Mouse (Mus musculus) midbrain, embryonic 15.5 days (tissue): Measurements from ENCODE around the gene Bcdin3d. TPM values are rescaled to one million over a fixed set of nuclear protein-coding genes. Genes with fewer than 3 reads are reported as not detected.

Experiments
- ATAC-seq: fragments of 200-750 bp; cut with Nextera tagmentation; replicated peaks from 2 replicates; pipeline ENCODE4 v1.8.0; 2017; ENCODE audit warnings: moderate TSS enrichment
- H3K27ac ChIP-seq: fragments of 300-500 bp; sonication (generic); 2 replicates; pipeline ENCODE4 v1.5.1; 2015; ENCODE audit warnings: mild to moderate bottlenecking, inconsistent platforms
- H3K27me3 ChIP-seq: fragments of 300-500 bp; sonication (generic); replicated peaks from 2 replicates; pipeline ENCODE4 v1.6.1; 2015; ENCODE audit warnings: inconsistent platforms
- H3K36me3 ChIP-seq: fragments of 300-500 bp; sonication (generic); replicated peaks from 2 replicates; pipeline ENCODE4 v1.6.1; 2015; ENCODE audit warnings: inconsistent platforms
- H3K4me1 ChIP-seq: fragments of 300-500 bp; sonication (generic); 2 replicates; pipeline ENCODE4 v1.6.1; 2015; ENCODE audit warnings: inconsistent platforms
- H3K4me2 ChIP-seq: fragments of 300-500 bp; sonication (generic); 2 replicates; pipeline ENCODE4 v1.6.1; 2015; ENCODE audit warnings: inconsistent platforms, mild to moderate bottlenecking, moderate library complexity
- H3K4me3 ChIP-seq: fragments of 300-500 bp; sonication (generic); 2 replicates; pipeline ENCODE4 v1.5.1; 2015; ENCODE audit warnings: mild to moderate bottlenecking, inconsistent platforms
- H3K9ac ChIP-seq: fragments of 300-500 bp; sonication (generic); 2 replicates; pipeline ENCODE4 v1.6.1; 2015; ENCODE audit warnings: mild to moderate bottlenecking, inconsistent platforms
- H3K9me3 ChIP-seq: fragments of 300-500 bp; sonication (generic); 2 replicates; pipeline ENCODE4 v1.6.1; 2016; ENCODE audit warnings: inconsistent platforms
- WGBS: fragments of 180-500 bp; shearing (Covaris S2); methylation state at CpG from one replicate; pipeline ENCODE4 v1.1.7; 2015; ENCODE audit warnings: mixed read lengths; 5-methylcytosine and 5-hydroxymethylcytosine counted together
- polyA plus RNA-seq: library from polyadenylated mRNA; unstranded; fragments of >200 nt; fragmentation: Nextera tagmentation; extraction: Ambion mirVana; gene quantifications from 2 replicates; pipeline ENCODE4 v1.2.1, GENCODE M21; 2015

Bcdin3d gene
- polyA plus RNA-seq, 1 experiment from 2014 or later = 23.0 TPM

DNA sequence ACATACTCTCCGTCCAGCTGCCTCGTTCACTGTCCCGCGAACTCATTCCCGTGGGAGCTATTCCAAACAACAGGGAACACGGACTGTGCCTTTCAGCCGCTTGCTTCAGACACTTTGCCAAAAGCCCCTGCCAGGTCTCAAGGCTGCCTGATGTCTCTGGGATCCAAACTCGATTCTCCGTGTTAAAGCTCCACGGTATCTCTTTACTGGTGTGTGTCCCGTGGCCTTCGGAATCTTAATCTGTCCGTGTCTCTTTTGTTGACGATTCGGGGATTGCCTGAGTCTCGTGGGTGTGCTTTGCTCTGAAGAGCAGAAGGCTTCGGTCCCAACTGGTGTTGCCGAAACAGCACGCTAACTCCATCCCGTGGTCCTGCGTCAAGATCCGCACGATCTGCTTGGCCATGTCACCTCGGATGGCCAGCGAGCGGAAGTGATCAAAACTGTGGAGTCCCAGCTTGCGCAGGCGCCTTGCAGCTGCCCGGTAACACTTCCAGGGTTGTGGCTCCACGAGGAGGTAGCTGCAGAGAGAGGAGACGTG, 4.2 kb downstream of the Bcdin3d start:
- H3K9me3 ChIP-seq = no peaks in the 10 kb centered on the region
- peak overlapping the region; percentile 13; the same call in 1 of the 2 replicates for H3K27ac ChIP-seq
- H3K9ac ChIP-seq = no peak overlapping the region
- H3K4me3 ChIP-seq = no peak overlapping the region
- ATAC-seq = no peak
- 91% methylated on average over 31 of the region's 31 CpGs for WGBS
- H3K4me1 ChIP-seq = peaks cover 21% of the 10 kb centered on the region
- H3K4me2 ChIP-seq = no peak overlapping the region
- H3K36me3 ChIP-seq = no peaks in the 10 kb centered on the region
- H3K27me3 ChIP-seq = no peaks in the 10 kb centered on the region

DNA sequence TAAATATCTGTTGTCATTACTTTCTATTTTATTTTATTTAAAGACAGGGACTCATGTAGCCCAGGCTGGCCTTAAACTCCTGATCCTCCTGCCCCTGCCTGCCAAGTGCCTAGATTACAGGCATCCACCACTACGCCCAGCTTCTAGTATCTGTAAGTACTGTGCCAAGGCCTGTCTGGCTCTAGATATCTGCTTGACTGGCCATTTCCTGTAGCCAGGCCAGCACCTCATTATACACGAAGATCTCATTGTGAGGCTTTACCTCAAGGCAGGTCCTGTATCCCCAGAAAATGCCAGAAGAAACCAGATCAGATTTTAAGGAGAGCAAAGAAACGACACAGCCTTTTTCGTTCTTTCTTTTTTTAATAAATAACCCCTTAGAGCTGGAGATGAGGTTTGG, 4.8 kb downstream of the Bcdin3d start:
- Histone ChIP-seq H3K4me1 (peaks cover 18% of the 10 kb centered on the region), H3K27me3 (no peaks in the 10 kb centered on the region), H3K36me3 (no peaks in the 10 kb centered on the region), H3K4me3 (no peak overlapping the region), H3K9ac (no peak overlapping the region), H3K27ac (no peak overlapping the region), H3K9me3 (no peaks in the 10 kb centered on the region), H3K4me2 (no peak overlapping the region)
- WGBS = 97% methylated on average over 4 of the region's 4 CpGs
- ATAC-seq = no peak

DNA sequence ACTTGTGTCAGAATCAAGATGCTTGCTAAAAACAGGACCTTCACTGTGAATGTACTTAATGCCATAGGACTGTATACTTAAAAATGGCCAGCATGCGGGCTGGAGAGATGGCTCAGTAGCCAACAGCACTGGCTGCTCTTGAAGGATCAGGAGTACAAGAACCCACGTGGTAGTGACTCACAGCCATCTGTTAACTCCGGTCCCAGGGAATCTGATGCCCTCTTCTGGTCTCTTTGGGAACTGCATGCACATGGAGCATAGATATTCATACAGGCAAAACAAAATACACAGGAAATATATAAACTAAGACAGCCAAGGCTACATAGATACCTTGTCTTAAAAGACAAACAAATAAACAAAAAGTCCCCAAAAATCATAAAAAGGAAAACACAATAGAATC, 5.5 kb downstream of the Bcdin3d start:
- Histone ChIP-seq H3K36me3 (no peaks in the 10 kb centered on the region), H3K9ac (no peak overlapping the region), H3K4me1 (peaks cover 16% of the 10 kb centered on the region), H3K27me3 (no peaks in the 10 kb centered on the region), H3K4me2 (no peak overlapping the region), H3K4me3 (no peak overlapping the region), H3K9me3 (no peaks in the 10 kb centered on the region), H3K27ac (no peak overlapping the region)
- ATAC-seq = no peak
- WGBS = 42% methylated on average over 3 of the region's 3 CpGs

DNA sequence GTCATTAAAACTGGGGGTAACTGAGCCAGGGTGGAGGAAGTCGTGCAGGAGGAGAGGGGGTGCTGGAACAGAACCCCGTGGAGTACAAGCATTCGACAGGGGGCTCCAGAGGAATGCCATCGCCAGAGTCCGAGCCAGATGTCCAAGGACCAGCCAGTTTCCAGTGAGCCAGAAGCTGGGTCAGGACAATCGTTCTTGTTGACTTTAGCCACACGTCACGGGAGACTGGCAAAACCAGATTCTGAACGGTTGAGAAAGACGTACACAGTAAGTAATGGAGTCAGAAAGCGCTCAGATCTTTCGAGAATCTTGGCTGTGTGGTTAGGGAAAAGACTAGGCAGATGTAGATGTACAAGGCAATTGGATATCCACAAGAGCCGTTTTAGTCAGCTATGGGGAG, 11.3 kb downstream of the Bcdin3d start:
- H3K27ac ChIP-seq = no peak overlapping the region
- H3K9me3 ChIP-seq = no peaks in the 10 kb centered on the region
- peaks cover 6% of the 10 kb centered on the region for H3K4me1 ChIP-seq
- H3K4me2 ChIP-seq = no peak overlapping the region
- 78% methylated on average over 13 of the region's 13 CpGs for WGBS
- no peaks in the 10 kb centered on the region for H3K27me3 ChIP-seq
- no peaks in the 10 kb centered on the region for H3K36me3 ChIP-seq
- ATAC-seq = no peak
- H3K9ac ChIP-seq = no peak overlapping the region
- no peak overlapping the region for H3K4me3 ChIP-seq

DNA sequence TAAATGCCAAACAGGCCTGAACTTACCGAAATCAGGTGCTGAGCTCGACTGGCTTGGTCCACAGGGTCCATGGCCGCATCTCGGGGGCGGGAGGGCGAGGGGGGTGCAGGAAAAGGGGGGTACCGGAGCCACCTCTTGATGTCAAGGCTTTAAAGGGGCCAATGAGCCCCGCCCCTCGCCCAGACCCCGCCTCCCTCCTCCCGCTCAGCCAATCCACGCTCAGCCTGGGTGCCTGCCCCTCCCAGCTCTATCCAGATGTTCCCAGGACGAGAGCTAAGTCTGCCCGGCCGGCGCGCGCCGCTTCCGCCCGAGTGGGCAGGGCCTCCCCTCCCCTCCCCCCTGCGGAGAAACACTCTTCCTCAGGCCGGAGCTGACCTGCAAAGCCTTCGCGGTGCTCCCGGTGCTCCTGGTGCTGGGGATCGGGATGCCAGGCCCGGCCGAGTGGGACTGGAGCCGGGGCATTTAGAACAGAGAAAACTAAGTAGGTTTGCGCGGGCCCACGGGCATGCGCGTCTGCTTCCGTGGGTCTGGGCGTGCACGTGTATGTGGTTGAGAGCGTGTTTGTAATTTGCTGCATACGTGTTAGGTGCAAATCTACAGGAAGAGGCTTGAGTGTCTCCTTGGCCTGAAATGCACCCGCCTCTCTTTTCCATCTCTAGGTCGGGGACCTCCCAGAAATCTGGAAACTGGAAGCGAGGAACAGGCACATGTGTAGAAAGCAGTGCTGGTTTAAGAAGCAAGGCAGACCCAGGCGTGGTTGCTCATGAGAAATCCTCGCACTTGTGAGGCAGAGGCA, 16.7 kb downstream of the Bcdin3d start, which contains the start of gene Nckap5l:
Gene Nckap5l (minus strand): TSS at position 143 of the 796 bp plus-strand sequence.
- peak within 1 kb of the TSS; percentile 78 for H3K4me3 ChIP-seq
- peaks cover 34% of the 10 kb centered on the region for H3K4me1 ChIP-seq

DNA sequence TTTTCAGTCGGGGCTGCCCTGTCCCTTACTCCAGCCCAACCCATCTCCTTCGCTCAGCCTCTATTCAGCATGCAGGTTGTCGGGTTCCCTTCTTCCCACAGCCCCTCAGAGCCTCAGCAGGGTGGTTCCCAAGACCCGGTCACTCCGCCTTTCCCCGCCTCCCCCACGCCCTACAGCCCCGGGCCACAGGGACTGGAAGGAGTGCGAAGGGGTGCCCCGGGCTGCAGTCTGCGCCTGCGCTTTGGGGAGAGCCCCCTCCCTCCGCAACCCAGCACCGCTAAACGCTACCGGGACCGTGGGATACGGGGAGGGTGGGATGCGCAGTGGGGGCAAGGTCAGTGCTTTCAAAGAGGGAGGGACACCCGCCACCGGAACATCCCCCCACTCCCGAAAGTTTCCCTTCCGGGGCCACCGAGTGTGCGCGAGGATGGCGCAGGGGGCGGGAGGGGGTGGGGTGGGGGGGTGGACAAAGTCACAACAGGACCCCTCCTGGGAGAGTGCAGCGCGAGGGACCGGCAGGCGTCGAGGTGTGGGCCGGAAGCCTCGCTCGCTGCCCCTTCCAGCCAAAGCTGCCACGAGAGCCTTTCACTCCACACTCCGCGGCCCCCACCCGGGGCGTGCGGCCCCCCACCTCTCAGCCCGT, 17.4 kb downstream of the Bcdin3d start:
- H3K27me3 ChIP-seq = no peaks in the 10 kb centered on the region
- peak; percentile 82 for ATAC-seq
- H3K4me1 ChIP-seq = peaks cover 36% of the 10 kb centered on the region

More for the DNA sequence above, 16.7 kb downstream of the Bcdin3d start, which contains the start of gene Nckap5l:
- peak; percentile 94 for ATAC-seq
- Histone ChIP-seq H3K36me3 (no peaks in the 10 kb centered on the region), H3K27me3 (no peaks in the 10 kb centered on the region), H3K9me3 (no peaks in the 10 kb centered on the region), H3K9ac (peak within 1 kb of the TSS; percentile 82), H3K27ac (peak within 1 kb of the TSS; percentile 85), H3K4me2 (peak within 1 kb of the TSS; percentile 89)
- WGBS = under 1% methylated on average over 44 of the region's 45 CpGs

DNA sequence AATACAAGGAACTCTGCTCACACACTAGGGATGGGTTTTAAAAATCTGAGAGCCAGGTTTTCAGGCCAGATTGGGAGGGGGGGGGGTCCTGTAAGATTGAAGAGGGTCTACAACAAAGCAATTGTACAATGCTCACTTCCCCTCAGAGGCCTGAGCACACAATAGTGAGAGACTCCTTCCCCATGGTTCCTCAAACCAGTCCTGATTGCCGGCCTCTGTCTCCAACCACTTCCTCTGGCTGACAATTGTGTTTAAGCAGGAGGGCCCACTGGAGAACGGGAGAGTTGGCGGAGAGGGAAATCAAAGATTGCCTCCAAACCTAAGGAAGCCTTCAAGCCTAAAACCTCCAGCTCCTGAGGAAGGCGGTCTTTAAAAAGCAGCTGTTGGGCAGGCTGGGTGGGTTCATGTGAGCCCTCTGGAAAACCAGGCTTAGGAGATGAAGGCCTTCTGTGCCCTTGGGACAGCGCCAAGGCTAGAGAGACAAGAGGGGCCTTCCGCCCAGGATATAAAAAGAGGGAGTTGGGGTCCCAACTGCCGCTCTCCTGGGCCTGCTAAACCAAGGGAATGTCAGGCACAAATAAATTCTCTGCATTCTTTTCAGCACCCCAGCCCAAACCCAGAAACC, 18.1 kb downstream of the Bcdin3d start:
- H3K9me3 ChIP-seq = no peaks in the 10 kb centered on the region
- H3K4me1 ChIP-seq = peaks cover 36% of the 10 kb centered on the region
- H3K4me2 ChIP-seq = peak overlapping the region; percentile 89
- H3K9ac ChIP-seq = peak overlapping the region; percentile 82
- no peak for ATAC-seq
- no peaks in the 10 kb centered on the region for H3K27me3 ChIP-seq
- H3K4me3 ChIP-seq = peak overlapping the region; percentile 78
- H3K27ac ChIP-seq = peak overlapping the region; percentile 85
- no peaks in the 10 kb centered on the region for H3K36me3 ChIP-seq
- WGBS = 8% methylated on average over 7 of the region's 7 CpGs

More for the DNA sequence above, 17.4 kb downstream of the Bcdin3d start:
- Histone ChIP-seq H3K9me3 (no peaks in the 10 kb centered on the region), H3K4me3 (peak overlapping the region; percentile 78), H3K27ac (peak overlapping the region; percentile 85), H3K4me2 (peak overlapping the region; percentile 89), H3K9ac (peak overlapping the region; percentile 82), H3K36me3 (no peaks in the 10 kb centered on the region)
- under 1% methylated on average over 43 of the region's 43 CpGs for WGBS

DNA sequence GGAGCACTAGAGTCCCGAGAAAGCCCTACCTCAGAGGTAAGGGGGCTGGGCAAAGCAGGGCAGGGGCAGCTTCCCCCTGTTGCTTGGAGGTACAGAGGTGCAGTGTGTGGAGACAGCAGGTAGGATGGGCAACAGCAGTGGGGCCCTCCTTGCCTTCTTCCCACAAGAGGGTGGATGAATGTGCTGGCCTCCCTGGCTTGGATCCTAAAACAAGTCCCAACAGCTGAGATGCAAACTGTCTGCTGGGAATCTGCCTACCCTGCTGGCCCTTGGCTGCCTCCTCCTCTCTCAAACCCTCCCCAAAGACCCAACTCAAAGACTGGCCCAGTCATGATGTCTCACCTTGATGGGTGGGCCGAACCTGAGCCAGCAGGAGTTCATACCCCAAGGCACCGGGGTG, 19.1 kb downstream of the Bcdin3d start:
- WGBS = 84% methylated on average over 3 of the region's 3 CpGs

DNA sequence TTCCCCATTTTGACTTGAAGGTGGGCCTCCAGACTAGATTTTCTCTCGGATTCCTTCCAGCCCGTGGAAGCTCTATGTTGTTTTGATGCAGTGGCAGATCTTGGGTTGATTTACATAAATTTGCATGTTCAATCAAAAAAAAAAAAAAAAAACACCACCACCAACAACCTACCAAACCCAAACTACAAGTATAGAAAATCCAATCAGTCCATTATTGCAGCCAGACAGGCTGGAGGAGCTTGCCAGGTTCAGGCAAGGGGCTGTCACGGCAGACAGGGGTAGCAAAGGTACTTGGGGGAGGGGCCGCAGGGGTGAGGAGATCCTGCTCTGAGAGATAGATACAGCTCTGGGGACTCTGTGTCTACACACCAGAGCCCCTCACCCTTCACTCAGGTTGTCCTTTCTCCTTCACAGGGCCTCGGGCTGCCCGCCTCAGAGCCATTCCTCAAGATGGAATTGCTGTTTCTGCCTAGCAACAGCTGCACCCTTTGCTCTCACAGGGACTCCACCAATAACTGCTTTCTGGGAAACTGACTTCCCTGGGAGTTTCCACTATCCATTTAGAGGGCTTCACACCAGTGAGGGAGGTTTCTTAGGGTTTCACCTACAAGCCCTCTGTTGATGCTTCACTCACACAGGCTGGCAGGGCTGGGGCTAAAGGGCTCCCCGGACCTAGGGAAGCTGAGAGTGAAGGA, 19.8 kb downstream of the Bcdin3d start:
- H3K4me2 ChIP-seq = no peak overlapping the region
- no peak overlapping the region for H3K27ac ChIP-seq
- 67% methylated on average over 7 of the region's 7 CpGs for WGBS
- no peak overlapping the region for H3K4me3 ChIP-seq
- no peaks in the 10 kb centered on the region for H3K36me3 ChIP-seq
- H3K9me3 ChIP-seq = no peaks in the 10 kb centered on the region
- no peak overlapping the region for H3K9ac ChIP-seq
- peaks cover 36% of the 10 kb centered on the region for H3K4me1 ChIP-seq
- no peaks in the 10 kb centered on the region for H3K27me3 ChIP-seq
- no peak for ATAC-seq

More for the DNA sequence above, 19.1 kb downstream of the Bcdin3d start:
- no peak for ATAC-seq
- no peaks in the 10 kb centered on the region for H3K27me3 ChIP-seq
- H3K4me1 ChIP-seq = peaks cover 36% of the 10 kb centered on the region
- no peak overlapping the region for H3K27ac ChIP-seq
- H3K36me3 ChIP-seq = no peaks in the 10 kb centered on the region
- H3K4me3 ChIP-seq = no peak overlapping the region
- peak overlapping the region; percentile 9; the same call in 1 of the 2 replicates for H3K4me2 ChIP-seq
- H3K9me3 ChIP-seq = no peaks in the 10 kb centered on the region
- no peak overlapping the region for H3K9ac ChIP-seq

DNA sequence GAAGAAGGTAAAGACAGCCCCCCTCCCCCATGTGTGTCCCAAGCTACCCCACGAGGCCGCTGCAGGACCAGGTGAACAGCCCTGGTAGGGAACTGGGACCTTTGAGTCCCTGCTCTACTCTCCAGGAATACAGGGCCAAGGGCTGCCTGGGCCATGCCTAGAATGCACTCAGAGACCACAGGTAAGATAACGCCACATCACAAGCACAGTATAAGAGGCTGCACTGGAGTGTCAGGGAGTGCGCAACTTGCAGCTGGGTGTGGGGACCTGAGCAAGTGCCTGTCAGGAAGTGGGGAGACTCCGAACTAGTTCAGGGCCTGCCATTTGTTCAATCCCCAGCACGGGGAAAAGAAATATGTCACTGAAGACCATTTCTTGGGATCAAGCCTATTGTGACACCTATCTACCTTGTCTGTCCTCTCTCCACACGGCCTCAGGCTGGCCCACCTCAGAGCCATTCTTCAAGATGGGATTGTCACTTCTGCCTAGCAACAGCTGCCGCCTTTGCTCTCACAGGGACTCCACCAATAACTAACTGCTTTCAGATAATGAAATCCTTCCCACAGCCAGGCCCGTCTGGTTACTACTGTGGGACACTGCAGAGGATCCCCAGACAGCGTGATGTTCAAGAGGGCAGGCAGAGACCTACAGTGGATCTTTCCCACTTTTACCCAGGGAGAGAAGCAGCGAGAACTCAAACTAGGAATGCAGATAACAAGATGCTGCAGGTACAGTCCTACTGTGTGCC, 21.2 kb downstream of the Bcdin3d start:
- no peak overlapping the region for H3K4me3 ChIP-seq
- H3K27ac ChIP-seq = no peak overlapping the region
- H3K36me3 ChIP-seq = no peaks in the 10 kb centered on the region
- H3K27me3 ChIP-seq = no peaks in the 10 kb centered on the region
- H3K9ac ChIP-seq = no peak overlapping the region
- no peak overlapping the region for H3K4me2 ChIP-seq
- 76% methylated on average over 11 of the region's 11 CpGs for WGBS
- peaks cover 32% of the 10 kb centered on the region for H3K4me1 ChIP-seq
- ATAC-seq = no peak
- H3K9me3 ChIP-seq = no peaks in the 10 kb centered on the region

DNA sequence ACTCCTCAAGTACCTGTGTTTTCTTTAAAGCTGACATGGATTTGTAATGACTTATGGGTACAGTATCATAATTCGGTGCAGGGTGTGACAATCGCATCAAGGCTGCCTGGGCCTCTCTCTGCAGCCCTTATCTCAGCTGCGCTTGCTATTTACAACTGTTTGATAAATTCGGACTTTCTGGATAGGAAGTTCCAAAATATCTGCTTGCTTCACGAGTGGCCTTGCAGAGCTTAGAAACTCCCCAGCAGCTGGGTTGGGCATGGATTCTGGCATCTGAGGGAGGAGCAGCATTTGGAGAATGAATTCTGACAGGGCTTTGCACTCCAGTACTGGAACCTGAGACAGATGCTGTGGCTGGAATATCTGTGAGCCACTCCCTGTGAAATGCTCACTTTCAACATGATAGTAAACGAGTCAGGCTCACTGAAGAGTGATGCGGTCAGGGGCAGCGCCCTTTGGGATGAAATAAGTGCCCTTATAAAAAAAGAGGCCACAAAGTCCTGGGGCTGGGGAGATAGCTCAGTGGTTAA, 24.7 kb downstream of the Bcdin3d start:
- Histone ChIP-seq H3K9me3 (no peaks in the 10 kb centered on the region), H3K36me3 (no peaks in the 10 kb centered on the region), H3K27me3 (no peaks in the 10 kb centered on the region), H3K4me2 (no peak overlapping the region), H3K4me1 (peaks cover 19% of the 10 kb centered on the region), H3K9ac (no peak overlapping the region), H3K27ac (peak overlapping the region; percentile 49; the same call in 1 of the 2 replicates), H3K4me3 (no peak overlapping the region)
- 89% methylated on average over 8 of the region's 8 CpGs for WGBS
- no peak for ATAC-seq
